Mouse (Mus musculus) erythroblast, embryonic 14.5 days (primary cell): Measurements from ENCODE around the gene Car9.

Experiments used
- GATA1 ChIP-seq: IDR thresholded peaks from 2 replicates; pipeline ENCODE4 v1.6.1; 2012; ENCODE audit warnings: low read length, inconsistent platforms, mixed read lengths
- TAL1 ChIP-seq: IDR thresholded peaks from 3 replicates; pipeline ENCODE4 v1.6.1; 2012; ENCODE audit warnings: low read length, inconsistent platforms, mixed read lengths

DNA sequence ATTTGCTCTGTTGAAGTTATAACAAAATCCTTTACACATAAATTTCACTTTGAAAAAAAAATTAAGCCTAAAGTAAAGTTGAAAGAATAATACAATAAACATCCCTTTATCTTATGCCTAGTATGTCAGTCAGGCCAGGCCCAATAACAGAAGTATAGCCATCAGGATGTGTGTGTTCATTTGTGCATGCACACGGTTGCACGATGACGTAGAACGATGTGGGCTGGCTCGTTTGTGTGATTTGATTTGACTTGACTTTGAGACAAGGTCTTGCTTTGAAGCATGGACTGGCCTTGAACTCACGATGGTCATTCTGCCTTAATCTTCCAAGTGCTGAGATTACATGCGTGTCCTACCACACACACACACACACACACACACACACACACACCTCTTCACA, 39.9 kb upstream of the Car9 start:
- TF ChIP-seq GATA1, result no peak
- TF ChIP-seq TAL1, result no peak
